Mouse (Mus musculus) ES-Bruce4 (cell line): ENCODE results near the gene Zmynd11.

Experiments
- CTCF ChIP-seq: IDR thresholded peaks from one replicate; pipeline ENCODE4 v1.8.1; 2011; ENCODE audit warnings: low read depth, low read length
- POLR2A ChIP-seq: IDR thresholded peaks from one replicate; pipeline ENCODE4 v1.8.1; 2011; ENCODE audit warnings: low read length; ENCODE audit not compliant: insufficient read depth

GRCm38 (mm10) chr13:9764646-9765536 is at the start of gene Zmynd11:
- TF ChIP-seq CTCF (no peak), POLR2A (no peak)
